Mouse (Mus musculus): ENCODE results near the gene Usp2.
A peak's percentile ranks its signal among the peaks of the same experiment; 100 is the strongest.
"Not testable (repeated sequence)": the region's sequence is repeated elsewhere in the genome, so short reads cannot be mapped to it uniquely, and the experiment has no call there.

The Usp2 gene

DNA sequence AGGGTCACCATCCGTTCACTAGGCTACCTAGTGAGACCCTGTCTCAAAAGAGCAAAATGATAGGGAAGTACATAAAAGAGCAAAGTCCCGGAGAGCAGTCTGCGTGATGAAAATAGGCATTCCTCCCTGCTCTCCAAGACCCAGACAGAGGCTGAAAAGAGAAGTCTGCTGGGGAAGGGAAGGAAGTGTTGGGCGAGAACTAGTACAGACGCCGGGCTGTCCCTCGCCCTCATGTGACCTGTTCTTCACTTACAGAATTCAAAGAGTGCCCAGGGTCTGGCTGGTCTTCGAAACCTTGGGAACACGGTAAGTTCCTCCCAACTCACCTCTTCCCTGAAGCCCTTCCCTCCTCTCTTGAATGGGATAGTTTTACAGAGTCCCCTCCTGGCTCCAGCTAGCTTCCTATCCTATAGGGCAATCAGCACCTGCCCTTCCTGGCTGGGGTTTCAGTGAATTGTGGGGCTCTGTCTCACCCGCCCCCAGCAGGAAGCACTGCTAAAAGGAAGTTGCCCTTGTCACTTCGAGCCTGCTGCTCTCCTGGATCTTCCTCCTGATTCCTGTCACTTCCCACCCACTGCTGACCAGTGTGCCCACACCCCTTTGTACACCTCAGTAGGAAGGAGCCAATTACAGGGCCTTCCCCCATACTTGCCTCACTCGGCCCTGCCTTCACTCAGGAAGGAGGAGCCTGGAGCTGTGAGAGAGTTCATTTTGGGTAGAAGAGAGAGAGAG is 22.2 kb downstream of the Usp2 start:
- peak; percentile 73 for DNase-seq (ENCODE audit: low read depth, low spot score)

DNA sequence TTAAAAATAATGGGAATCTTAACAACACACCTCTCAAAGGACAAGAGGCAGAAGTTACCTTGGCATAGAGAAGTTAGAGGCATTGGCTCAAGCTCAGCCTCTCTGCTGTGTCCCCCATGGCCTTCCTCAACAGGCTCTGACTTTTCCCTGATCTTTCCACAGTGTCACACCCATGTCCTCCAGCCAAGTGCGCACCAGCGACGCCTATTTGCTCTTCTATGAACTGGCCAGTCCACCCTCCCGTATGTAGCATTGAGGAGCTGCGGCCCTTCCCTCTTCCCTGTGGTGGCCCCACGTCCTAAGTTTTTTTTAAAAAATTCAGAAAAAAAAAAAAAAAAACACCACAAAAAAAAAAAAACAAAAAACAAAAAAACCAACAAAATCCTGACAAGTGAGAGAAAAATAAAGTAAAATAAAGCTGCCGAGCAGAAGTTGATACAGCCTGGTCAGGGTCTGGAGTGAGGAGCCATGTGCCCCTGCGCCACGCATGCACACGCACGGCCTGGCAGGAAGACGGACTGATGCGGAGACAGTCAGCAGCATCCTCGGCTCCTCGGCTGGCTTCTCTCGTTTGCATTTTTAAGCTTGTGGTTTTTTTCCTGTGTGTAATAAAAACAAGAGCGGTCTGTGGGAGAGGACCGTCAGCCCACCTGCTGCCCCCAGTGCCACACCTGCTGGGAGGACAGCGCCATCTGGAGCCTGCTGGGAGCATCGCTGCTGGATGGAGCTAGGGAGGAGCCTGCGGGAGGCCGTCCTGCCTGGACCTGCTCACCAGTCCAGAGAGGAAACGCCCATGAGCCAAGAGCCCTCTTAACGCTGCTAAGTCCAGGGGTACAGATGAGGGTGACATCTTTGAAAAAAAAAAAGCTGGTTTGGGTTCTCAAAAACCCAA is 27.0 kb downstream of the Usp2 start:
- DNase-seq (ENCODE audit: low read depth, low spot score): peak; percentile 94

DNA sequence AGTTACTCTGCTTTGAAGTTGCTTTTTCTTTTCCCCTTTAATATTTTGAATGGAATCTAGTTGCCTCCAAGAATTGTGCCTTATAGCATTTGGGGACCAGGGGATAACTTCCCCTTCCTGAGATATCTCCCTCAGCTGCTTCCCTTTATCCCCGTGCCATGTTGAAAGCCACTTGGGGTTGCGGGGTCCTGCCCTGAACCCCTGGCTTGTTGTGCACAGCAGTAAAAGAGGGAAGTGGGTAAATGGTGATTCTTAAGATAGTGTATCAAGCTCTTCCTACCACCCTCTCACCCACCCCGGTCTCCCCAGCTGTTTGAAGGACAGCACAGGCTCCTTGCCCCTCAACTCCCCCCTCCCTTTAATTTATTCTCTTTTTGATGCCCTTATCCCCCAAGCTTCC is 27.9 kb downstream of the Usp2 start:
- no peak for DNase-seq (ENCODE audit: low read depth, low spot score)

DNA sequence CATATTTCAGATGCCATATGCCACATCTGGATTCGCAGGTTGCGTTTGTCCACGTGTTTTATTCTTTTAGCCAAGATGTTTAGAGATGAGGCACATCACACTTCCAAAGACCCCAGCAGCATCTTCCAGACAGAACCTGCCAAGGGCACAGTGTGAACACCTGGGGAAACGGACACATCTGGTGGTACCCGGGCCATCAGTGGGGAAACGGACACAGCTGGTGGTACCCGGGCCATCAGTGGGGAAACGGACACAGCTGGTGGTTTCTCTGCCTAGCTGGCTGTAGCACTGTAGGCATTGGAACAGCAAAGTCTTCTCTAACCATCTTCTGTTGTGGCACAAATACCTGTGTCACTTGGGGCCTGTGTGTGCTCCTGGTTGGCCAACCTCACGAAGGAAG is 29.0 kb downstream of the Usp2 start:
- no peak for DNase-seq (ENCODE audit: low read depth, low spot score)

DNA sequence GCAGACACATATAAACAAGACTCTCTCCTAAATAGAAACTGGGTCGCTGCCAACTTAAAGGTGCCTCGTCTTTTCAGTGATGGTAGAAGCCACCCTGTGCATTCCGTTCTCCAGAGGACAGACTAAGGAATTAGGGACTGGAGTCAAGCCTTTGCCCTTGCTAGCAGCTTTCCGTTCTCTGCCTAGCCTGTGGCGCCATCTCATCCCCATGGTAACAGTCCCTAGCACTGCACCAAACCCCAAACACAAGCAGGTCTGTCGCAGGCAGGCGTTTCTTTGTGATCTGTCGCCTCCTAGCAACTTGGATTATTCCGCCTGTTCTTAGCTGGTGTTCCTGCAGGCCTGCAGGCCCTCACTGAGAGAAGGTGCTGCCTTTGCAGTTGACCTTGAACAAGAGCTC is 29.7 kb downstream of the Usp2 start:
- peak; percentile 88 for DNase-seq (ENCODE audit: low read depth, low spot score)

DNA sequence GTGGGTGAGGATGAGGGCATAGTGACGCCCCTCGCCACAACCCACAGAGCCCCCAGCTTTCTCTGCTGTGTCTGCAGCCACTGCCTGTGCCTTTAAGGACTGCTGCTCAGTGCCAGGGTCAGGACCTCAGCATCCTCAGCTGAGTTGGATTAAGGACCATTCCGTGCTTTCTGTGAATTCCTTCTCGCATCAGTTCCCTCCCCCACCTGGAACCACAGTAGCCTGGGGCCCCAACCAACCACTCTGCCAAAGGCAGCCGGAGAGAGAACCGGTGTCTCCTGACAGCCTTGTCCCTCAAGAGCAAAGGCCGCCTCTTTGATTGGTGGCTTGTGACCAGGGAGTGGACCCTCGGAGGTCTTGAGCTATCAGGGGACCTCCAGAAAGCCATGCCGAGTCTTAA is 34.7 kb downstream of the Usp2 start, which contains the start of gene Mfrp:
Gene Mfrp (plus strand): TSS at position 240 of the 400 bp plus-strand sequence.
- no peak for DNase-seq (ENCODE audit: low read depth, low spot score)

DNA sequence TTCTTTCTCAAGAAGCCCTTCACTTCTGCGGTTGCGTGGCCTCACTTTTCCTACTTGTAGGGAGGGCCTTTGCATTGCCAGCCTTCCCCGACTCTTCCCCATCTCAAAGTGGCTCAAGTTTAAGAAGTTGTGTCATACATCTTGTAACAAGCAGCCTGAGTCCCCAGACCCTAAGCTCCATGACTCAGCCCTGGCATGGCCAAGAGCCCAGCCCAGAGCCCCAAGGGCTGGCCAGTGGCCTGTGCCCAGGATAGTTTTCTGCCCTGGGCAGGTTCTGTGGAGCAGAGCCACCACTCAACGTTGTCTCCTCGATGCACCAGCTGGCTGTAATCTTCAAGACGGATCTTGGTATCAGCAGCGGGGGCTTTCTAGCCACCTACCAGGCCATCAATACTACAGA is 38.1 kb downstream of the Usp2 start:
- DNase-seq (ENCODE audit: low read depth, low spot score): no peak

DNA sequence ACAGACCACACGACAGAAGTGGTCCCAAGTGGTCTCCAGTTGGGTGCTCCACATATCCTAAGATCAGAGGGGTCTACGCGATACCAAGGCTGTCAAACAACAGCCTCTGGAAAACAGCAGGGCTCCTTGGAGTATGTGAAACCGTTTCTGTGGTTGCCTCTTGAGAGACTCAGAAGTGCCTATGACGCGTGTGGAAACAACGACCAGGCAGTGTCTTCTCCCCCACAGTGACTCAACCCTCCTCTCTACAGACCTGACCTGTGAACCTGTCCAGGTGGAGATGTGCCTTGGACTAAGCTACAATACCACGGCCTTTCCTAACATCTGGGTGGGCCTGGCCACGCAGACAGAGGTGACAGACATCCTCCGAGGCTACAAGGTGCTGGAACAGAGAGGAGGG is 39.0 kb downstream of the Usp2 start:
- DNase-seq (ENCODE audit: low read depth, low spot score): no peak

DNA sequence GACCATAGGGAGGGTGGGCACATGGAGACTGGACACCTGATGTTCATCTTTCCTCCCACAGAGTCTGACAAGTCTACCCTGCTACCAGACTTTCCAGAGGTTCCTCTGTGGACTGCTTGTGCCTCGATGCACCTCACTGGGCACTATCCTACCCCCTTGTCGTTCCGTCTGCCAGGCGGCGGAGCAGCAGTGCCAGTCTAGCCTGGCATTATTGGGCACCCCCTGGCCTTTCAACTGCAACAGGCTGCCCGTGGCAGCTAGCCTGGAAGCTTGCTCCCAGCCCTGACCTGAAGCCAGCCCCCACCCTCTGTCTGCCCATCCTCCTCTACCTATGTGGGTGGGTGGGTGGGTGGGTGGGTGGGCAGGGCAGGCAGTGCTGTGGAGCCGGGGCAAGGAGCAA is 39.4 kb downstream of the Usp2 start:
- no peak for DNase-seq (ENCODE audit: low read depth, low spot score)

DNA sequence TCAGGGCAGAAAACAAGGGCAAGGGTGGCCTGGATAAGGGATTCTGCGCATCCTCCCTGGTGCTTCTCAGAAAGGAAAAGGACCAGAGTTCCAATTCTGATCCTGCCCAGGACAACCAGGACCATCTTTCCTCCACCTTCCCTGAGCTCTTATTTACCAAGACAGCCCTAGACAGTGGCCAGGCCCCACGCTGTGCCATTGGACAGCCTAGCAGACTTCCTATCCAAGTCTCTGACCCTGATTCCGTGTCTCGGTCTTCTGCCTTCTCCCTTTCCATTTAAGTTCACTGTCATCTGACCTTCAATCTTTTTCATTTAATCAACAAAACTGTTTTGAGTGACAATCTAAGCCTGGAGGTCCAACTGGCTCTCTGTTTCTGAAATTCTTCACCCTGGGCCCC is 39.8 kb downstream of the Usp2 start:
- DNase-seq (ENCODE audit: low read depth, low spot score): peak; percentile 55

DNA sequence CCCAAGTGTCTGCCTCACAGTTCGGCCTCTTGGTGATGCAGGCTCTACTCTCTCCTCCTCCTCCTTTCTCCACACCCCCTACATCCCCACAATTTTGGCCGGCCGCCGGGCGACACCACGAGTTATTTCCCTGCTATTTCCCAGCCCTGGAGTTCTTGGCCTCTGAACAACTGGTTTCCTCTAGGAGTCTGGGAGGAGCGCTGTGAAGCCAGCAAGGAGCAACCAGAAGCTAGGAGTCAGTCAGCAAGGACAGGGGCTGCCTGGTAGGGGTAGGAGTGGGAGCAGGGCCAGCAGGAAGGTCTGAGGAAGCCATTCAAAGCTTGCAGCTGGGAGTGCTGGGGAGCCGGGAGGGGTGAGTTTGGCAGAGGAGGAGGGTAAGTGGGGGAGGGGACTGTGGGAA is 40.3 kb downstream of the Usp2 start, which contains the start of gene C1qtnf5:
Gene C1qtnf5 (plus strand): TSS at position 136 of the 400 bp plus-strand sequence.
- peak; percentile 77 for DNase-seq (ENCODE audit: low read depth, low spot score)

DNA sequence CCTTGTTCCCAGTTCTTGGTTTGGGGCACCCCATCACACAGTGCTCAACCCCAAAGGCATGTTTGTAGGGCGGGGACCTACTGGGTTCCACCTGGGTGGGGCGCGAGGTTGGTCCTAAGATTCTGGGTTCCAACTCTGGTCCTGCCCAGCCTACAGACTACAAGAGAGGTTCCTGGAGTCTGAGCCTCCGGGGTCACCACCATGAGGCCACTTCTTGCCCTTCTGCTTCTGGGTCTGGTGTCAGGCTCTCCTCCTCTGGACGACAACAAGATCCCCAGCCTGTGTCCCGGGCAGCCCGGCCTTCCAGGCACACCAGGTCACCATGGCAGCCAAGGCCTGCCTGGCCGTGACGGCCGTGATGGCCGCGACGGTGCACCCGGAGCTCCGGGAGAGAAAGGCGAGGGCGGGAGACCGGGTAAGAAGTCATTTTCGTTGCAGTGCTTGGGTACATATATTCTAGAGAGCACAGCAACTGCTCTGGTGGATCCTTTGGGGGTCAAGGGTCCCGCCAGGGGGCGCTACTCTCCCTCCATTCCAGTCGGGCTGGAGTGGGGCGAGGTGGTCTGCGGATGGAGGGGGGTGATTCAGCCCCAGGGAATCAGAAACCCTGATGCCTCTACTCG is 40.8 kb downstream of the Usp2 start:
- DNase-seq (ENCODE audit: low read depth, low spot score): peak; percentile 51

DNA sequence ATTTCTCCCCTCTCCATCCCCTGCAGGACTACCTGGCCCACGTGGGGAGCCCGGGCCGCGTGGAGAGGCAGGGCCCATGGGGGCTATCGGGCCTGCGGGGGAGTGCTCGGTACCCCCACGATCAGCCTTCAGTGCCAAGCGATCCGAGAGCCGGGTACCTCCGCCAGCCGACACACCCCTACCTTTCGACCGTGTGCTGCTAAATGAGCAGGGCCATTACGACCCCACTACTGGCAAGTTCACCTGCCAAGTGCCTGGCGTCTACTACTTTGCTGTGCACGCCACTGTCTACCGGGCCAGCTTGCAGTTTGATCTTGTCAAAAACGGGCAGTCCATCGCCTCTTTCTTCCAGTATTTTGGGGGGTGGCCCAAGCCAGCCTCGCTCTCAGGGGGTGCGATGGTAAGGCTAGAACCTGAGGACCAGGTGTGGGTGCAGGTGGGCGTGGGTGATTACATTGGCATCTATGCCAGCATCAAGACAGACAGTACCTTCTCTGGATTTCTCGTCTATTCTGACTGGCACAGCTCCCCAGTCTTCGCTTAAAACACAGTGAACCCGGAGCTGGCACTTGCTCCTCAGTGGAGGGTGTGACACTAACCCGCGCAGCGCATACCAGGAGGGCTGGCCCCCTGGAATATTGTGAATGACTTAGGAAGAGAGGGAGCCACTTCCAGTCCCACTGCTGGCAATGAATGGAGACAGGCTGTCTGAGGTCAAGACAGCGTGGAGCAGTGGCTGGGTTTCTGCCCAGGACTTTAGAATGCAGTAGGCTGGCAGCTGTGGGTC is 41.6 kb downstream of the Usp2 start:
- no peak for DNase-seq (ENCODE audit: low read depth, low spot score)

DNA sequence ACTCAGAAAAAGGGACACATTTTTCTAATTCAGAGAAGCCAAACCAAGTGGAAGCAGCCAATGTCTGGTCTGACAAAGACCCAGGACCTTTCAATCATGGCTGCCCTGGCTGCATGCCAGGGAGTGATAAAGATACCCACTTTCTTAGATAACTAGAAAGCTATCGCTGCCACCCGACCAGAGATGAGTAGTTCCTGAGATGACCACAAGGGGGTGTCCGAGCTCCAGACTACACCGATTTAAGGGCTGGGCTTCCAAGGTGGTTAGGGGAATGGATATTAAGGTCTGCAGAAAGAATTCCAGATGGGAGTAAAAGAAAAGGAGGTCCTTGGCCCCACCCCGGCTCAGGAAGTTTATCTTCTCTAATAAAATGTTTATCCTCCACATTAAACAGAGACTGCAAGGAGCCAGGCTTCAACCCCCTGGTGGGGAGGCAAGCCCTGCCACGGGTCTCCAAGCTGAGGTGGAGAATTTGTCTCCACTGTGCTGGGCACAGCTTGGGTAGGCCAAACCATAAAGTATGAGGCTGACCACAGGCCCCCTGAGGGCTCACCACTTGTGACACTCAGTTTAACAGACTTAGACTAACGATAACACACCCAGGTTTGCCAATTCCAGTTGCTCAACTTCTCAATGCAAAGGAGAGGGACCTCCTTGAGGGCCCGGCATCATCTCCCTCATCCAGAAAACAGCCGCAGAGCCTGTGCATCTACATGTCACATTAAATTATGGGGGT is 42.7 kb downstream of the Usp2 start:
- DNase-seq (ENCODE audit: low read depth, low spot score): peak; percentile 81

DNA sequence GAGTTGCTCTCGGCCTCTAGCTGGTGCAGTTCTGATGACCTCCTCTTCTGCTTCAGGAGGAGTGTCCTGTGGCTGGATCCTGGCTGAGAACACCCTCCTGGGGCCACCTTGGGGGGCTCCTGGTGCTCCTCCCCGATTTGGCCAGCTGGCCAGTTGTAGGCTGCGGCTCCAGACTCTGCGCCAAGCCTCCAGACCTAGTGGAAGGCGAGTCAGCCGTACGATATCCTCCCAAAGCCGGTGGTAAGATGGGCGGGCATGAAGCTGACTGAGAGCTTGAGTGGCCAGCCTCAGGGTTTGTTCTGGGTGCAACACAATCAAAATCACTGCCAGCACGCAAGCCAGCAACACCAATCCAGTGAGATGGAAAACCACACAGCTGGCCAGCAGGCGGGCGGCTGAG is 45.1 kb downstream of the Usp2 start:
- not testable (repeated sequence) for DNase-seq (ENCODE audit: low read depth, low spot score)

DNA sequence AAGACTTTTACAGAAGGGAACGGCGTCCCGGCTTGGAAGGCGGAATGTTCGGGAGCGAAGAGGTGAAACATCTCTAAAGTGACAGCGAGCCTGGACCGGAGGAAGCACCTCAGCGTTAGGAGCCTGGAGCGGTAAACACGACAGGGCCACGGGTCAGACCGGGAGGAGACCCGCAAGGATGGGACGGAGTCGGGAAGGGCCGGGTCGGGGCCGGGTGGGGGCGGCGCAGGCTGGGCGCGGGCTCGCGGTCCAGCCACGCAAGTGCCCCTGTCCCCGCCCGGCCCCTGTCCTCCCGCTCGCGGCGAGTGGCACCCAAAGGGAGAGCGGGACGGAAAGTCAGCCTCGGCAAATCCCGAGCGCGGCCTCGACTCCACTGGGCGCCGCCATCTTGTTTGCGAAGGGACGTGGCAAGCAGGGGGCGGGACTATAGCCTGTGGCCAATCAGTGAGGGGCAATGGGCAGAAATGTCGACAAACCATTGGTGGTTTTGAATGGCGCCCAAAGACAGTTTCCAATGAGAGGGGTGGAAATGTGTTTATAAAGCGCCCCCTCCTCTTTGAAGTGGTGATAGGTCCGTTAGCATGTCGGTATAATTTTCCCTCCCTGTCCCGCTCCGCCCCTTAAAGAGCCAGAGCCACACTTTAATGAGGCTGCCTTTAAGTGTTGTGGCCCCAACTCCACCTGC is 46.4 kb downstream of the Usp2 start, which contains the start of the genes Gm49380 and Rnf26:
Gene Gm49380 (minus strand): TSS at position 396 of the 685 bp plus-strand sequence.
Gene Rnf26 (minus strand): TSS at position 413 of the 685 bp plus-strand sequence.
- DNase-seq (ENCODE audit: low read depth, low spot score): peak; percentile 99

DNA sequence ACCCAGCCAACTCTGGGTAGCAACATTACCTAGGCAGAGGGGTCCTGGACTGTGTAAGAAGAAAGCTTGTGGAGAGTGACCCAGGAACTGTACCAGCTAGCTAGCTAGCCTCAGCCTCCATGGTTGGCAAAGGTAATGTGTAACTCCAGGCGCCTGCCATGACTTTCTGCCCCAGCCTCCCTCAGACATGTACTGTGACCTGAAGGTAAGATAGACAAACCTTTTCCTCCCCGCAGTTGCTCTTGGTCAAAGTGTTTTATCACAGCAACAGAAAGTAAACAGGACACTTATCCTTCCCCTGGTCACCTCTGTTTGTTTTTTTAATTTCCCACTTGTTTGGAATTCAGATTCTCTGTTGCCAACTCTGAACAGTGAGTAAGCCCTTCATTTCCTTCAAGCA is 47.6 kb downstream of the Usp2 start:
- no peak for DNase-seq (ENCODE audit: low read depth, low spot score)

DNA sequence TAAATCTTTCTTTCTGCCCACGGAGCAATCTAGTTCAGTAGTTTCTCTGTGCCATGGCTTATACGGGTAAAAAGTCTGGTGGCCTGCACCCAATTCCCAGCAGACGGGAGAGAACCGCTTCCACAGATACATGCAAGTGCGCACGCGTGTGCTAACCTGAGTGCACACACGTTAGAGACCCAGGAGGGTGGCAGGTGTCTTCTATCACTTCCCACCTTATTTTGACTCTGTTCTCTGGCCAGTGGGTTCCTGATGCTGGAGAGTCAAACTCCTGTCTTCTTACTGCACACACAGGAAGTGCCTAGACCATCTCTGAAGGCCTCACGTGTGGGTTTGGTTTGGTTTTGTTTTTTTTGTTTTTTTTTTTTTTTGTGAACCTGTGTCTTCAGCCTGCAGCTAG is 48.8 kb downstream of the Usp2 start:
- no peak for DNase-seq (ENCODE audit: low read depth, low spot score)

DNA sequence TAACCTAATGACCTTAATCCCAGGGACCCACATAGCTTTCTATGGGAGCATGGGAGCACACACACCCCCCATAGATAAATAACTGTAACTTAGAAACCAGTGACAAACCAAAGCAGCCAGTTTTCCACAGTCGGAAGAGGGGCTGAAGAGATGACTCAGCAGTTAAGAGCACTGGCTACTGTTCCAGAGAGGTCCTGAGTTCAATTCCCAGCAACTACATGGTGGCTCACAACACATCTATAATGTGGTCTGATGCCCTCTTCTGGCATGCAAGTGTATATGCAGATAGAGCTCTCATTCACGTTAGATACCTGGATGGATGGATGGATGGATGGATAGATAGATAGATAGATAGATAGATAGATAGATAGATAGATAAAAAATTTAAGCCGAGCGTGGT is 49.4 kb downstream of the Usp2 start:
- DNase-seq (ENCODE audit: low read depth, low spot score): no peak

DNA sequence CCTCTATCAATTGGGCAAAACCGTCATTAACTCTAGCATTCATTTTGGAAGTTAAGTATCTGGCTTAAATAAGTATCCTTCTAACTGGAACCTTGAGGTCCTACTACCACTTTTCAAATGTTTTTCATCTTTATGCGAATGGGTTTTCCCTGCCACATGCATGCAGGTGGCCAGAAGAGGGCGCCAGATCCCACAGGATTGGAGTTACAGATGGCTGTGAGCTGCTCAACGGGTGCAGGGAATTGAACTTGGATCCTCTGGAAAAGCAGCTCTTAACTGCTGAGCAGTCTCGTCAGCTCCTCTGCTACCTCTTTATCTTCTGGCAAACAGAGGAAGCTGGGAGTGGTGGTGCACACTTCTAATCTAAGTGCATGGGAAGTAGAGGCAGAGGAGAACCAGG is 52.2 kb downstream of the Usp2 start:
- DNase-seq (ENCODE audit: low read depth, low spot score): peak; percentile 38

Data from brain, adult 2 months (tissue).